Mouse (Mus musculus): ENCODE results near the gene Wwtr1.

- TF ChIP-seq GATA1 (IDR thresholded peaks at IDR 0.05; ENCODE audit: borderline replicate concordance, low read length) (no peak), POLR2AphosphoS5 (IDR thresholded peaks at IDR 0.05; ENCODE audit: insufficient replicate concordance, low read depth, low read length) (no peak)
Observed at GRCm38 (mm10) chr3:57497791-57498190, 77.9 kb downstream of the Wwtr1 start.
